Mouse (Mus musculus) urinary bladder, postnatal 14 days (tissue): ENCODE measurements around the gene Cry1.

Experiments used
- DNase-seq: peaks from one replicate; pipeline ENCODE4 v3.0.0; 2021; ENCODE audit warnings: low spot score

The Cry1 gene

GRCm38 (mm10) chr10:85184964-85185608, at the start of gene Cry1:
Cry1 (minus strand) TSS chr10:85185064.
- DNase-seq: peak; percentile 97

DNA sequence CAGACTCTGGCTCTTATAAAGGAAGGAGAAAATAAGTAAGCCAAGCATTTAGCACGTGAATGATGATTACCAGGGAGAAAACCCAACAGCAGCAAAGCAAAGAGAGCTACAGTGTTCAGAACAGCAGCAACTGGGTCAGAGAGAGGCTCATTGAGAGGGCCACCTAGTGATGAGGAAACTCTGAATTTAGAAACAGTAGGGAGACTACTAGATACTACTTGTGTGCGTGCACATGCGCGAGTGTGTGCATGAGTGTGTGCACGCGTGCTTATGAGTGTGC, 36.8 kb upstream of the Cry1 start:
- no peak for DNase-seq

- DNase-seq: peak; percentile 92
Observed at GRCm38 (mm10) chr10:85220918-85221770, 36.3 kb upstream of the Cry1 start.

DNA sequence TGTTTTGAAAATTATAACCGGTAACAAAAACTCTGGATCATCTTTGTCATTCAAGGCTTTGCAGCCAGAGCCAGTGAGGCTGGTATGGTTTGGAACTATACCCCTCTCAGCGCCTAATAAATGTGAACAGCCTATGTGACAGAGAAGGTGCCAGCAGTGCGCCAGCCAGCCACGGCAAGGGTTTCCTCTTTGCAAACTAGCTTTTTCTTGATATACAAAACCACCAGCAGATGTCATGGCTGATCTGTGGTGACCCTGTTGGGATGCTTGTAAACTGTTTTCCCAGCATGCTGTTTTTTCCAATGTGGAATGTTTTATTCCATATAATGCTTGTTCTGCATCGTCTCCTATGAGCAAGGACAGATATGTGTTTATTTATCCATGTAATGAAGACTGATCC, 30.0 kb upstream of the Cry1 start:
- no peak for DNase-seq

DNA sequence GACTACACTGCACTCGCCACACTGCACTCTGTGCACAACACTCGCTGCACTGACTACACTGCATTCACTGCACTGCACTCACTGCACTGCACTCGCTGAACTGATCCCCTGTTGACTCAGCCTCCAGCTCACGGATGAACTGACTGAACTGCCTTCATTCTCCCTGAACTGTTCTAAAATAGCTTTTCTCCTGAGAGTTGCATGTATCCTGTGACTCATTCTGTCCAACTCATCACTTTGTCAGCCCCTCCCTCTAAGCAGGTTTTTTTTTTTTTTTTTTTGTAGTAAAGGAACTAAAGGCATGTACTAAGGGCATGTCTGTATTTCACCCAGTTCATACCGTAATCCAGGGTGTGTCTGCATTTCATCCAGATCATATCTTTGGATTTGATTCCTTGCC, 26.8 kb upstream of the Cry1 start:
- no peak for DNase-seq

- no peak for DNase-seq
Observed at GRCm38 (mm10) chr10:85210125-85210524, 25.3 kb upstream of the Cry1 start.

- no peak for DNase-seq
Observed at GRCm38 (mm10) chr10:85209119-85209605, 24.3 kb upstream of the Cry1 start.

DNA sequence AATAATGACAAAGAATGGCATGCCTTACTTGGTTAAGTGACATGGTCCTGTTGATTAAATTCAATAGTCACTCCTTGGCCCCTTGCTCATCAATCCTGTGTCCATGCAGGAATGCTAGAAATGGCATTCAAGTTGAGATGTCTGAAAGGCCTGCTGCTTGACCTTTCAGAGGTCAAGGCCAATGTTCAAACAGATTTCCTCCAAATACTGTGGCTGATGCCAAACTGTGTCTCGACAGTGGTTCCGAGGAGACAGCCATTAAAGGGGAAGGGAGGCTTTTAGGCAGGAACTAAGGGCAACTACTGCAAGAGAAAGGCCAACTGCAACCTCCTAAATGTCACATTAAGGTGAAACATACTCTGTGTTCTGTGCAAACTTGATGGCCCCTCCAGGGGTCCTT, 20.5 kb upstream of the Cry1 start:
- no peak for DNase-seq

- no peak for DNase-seq
Observed at GRCm38 (mm10) chr10:85204255-85204855, 19.5 kb upstream of the Cry1 start.

DNA sequence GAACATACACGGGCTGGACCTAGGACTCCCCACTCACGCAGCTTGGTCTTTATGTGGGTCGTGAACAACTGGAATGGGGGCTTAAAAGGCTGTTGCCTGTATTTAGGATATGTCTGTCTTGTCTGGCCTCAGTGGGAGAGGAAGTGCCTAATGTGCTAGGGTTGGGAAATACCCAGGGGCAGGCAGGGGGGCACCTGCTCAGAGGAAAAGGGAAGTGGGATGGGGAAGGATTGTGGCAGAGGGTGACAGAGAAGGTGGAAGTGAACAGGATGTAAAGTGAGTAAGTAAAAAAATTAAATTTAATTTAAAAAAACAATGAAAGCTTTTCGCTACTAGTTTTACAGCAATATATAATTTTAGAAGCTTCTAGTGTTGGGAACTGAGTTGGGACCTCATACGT, 9.7 kb upstream of the Cry1 start:
- no peak for DNase-seq

DNA sequence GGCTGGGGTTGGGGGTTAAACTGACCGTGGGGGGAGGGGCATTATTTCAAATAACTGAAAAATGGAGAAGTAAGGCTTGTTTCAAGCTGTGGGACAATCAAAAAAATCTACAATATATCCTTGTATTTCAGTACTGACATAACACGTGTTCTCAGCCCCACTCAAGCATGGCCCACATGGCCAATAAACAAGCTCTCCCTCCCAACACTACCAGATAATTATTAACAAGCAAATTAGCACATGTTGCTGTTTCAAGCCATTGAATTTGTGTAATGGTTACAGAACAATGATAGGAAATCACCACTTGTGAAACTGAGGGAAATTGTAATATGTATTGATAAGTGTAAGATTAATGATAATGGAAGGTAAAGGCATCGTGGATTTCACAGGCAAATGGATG, 8.5 kb upstream of the Cry1 start:
- no peak for DNase-seq

GRCm38 (mm10) chr10:85190652-85191051, 5.8 kb upstream of the Cry1 start:
- no peak for DNase-seq

DNA sequence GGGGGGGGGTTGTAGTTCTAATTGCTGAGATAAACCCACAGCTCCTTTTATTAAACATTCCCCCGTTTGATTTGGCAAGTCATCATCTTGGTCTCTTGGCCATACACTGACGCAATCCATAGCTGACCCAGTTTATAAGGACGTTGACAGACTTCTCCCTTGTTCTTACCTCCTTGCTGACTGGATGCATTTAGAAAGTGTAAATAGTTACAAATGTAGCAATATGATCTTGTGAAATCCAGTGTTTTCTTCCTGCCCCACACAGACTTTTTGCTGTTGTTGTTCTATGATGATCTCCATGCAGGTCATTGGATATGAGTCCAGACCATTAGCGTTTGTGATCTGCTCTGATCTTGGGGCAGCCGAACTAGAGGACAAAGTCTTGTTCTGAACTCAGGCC, 5.1 kb upstream of the Cry1 start:
- DNase-seq: no peak

- DNase-seq: no peak
Observed at GRCm38 (mm10) chr10:85186499-85186794, 1.6 kb upstream of the Cry1 start.

DNA sequence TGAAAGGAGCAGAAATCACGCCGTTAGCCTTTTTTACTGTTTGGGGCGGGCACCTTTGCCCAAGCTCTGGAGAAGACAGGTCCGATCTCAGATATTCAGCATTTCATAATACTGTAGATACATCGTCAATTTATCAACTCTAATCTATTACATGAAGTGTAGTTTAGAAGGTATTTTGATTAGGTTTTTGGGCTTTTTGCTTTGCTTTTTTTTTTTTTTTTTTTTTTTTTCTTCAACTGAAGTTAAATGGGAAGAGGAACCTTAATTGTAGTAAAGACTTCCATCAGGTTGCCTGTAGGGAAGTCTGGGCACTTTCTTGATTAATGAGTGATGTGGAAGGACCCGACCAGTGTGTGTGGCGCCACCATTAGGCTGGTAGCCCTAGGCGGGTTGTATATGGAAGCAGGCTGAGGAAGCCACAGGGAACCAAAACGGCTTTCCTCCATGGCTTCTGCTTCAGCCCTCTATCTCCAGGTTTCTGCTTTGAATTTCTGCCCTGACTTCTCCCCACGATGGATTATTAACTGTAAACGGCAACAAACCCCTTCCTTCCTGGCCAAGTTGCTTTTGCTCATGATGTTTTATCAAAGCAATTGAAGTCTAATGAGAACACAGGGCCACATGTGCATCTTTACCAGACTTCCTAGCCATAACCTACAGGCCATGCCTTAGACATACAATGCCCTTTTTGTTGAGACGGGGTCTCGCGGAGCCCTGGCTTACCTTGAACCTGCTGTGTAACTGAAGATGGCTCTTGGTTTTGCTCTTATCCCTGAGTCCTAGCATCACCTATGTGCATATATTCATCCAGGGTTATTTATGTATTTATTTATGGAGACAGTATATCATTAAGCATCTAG, 1.0 kb upstream of the Cry1 start:
- peak; percentile 12 for DNase-seq

DNA sequence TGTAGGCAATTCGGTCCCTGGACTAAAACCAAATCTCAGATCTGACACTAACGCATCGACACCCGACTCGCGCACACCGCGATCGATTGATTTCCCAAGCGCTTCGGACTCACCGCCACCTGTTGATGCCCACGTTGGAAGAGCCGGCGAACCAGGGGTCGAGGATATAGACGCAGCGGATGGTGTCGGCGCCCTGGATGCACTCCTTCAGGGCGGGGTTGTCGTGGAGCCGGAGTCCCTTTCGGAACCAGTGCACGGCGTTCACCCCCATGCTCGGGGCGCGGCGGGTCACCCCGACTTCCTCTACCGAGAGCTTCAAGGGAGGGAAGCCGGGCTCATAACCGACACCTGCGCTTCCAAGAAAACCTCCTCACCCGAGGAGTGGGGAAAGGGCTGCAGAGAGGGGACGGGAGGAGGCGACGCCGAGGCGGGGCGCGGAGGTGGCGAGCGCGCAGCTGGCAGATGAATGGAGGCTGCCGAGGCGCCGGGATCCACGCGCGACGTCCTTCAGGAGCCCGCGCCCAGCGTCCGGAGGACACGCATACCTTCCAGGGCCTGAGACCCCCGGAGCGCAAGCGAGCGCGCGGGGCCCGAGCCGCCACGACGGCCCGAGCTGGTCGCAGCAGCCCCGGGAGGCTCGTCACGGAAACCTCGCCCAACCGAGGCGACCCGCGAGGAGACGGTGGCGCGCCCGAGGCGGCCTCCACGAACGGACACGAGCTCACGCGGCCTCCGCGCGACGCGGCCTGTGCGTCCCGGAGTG, 482 bp downstream of the Cry1 start:
- peak; percentile 39 for DNase-seq

- DNase-seq: peak; percentile 10
Observed at GRCm38 (mm10) chr10:85183619-85184018, 1.2 kb downstream of the Cry1 start.

- no peak for DNase-seq
Observed at GRCm38 (mm10) chr10:85182766-85183165, 2.1 kb downstream of the Cry1 start.

GRCm38 (mm10) chr10:85176640-85177039, 8.2 kb downstream of the Cry1 start:
- DNase-seq: no peak

GRCm38 (mm10) chr10:85165306-85165705, 19.6 kb downstream of the Cry1 start:
- no peak for DNase-seq

GRCm38 (mm10) chr10:85164791-85165190, 20.1 kb downstream of the Cry1 start:
- DNase-seq: no peak
